Mouse (Mus musculus) cerebellum, postnatal 14 days (tissue): Measurements from ENCODE around the gene Ddx1.
"Not testable (repeated sequence)": the region's sequence is repeated elsewhere in the genome, so short reads cannot be mapped to it uniquely, and the experiment has no call there.

Experiments
- DNase-seq, 2 experiments: peaks; one replicate each; pipeline ENCODE4 v3.0.0; 2021; ENCODE audit warnings: mixed read lengths in 2 of 2

Gene Ddx1

DNA sequence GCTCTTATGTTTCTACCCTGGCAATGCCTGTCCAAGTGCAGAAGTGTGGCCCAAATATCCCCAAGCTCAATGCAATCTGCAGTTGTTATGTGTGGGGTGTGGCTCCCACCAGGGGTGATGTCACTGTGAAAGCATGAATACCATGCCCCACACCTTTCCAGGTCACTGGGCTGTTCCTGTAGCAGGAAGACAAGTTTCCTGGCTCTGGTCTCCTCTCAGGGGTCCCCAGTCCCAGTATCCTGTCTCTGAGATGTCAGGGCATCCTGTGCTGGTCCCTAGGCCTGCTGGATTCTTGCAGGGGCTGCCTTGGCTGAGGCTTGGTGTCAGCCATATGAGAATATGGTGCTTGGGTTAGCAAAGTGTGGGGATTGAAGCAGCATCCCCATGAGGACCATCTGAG, 46.7 kb downstream of the Ddx1 start:
- no peak for DNase-seq

DNA sequence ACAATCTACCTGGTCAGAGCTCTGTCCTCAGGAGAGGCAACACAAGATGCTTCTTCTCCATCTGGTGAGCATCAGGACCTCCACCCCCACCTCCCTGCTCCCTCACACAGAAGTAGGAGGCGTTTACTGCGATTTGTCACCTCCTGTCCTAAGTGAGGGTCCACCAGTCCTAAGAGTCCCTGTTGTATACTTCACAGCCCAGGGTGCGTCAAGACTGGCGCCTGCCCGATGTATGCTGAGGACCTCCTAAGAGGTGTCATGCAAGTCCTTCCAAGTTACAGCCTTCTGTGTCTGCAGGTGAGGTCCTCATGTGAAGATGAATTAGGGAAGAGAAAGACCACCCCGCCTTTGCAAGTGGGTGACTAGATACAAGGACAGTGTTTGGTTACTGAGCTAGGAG, 48.4 kb downstream of the Ddx1 start:
- no peak for DNase-seq

DNA sequence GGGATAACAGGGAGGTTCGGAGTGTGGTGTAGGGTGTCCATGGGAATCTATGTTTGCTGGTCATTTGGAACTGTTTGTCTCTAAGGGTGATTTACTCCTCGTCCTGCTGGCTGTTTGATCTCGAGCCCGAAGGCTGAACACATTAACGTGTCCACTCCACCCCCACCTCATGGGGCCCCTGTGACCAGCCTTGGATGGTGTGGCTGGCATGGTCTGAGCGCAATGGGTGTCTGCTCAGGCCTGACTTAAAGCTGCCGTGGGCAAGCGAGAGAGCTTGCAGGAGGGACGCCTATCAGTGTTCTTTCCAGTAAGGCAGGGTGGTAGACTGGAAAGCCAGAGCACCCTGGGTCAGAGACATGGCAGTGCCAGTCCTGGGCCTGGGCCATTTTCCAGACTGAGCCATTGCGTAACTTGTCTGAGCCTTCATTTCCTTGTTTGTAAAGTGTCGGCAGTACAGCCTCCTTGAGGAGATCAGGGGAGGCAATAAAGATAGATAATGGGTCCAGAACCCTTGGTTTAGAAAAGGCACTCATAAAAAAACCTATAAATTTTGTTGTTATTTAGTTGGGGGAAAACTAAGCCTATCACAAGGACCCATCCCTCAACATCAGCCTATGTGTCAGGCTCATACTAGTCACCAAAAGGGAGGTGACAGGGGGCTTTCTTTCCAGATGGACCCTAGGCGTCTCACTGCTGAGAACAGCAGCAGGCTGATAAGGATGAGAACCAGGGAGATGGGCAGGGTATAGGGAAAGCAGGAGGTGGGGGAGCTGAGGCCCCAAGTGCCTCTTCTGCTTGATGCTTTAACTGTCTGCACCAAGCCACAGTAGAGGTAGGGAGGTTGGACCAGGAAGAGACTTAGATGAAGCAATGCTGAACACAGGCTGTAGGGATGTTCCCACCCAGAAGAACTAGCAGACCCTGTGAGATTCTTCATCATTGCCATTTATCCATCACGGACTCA, 49.4 kb downstream of the Ddx1 start:
- no peak for DNase-seq

DNA sequence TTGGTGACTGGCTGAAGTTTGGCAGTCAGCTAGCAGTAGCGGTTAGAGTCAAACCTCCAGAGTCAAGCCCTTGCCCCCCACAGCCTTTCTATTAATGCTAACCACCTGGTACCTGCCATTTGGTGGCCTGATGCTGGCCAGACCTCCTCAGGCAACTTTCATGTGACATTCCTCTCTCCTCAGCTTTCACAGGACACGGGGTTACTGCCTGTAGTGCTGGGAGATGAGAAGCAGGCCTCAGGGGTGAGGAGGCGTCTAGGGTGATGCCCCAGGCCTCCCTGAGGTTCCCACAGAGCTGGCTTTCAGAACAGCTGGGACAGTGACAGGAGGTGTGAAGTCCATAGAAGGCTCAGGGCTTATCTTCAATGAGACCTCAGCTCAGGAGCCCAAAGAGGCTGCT, 50.9 kb downstream of the Ddx1 start:
- no peak for DNase-seq

DNA sequence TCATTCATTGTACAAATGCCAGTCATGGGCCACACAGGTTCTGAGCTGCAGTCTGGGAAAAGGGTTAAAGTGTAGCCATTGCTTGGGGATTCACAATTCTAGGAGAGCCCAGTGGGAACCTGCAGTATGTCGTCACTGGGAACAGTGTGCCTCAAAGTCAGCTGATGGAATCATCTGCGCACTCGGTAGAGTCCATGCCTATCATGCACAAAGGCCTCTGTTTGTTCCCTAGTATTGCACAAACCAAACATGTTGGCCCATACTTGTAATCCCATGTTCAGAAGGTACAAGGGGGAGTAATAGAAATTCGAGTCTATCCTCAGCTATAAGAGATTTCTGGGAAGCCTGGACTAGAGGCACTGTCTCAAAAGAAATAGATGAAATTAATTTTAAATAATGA, 52.9 kb downstream of the Ddx1 start:
- no peak for DNase-seq

DNA sequence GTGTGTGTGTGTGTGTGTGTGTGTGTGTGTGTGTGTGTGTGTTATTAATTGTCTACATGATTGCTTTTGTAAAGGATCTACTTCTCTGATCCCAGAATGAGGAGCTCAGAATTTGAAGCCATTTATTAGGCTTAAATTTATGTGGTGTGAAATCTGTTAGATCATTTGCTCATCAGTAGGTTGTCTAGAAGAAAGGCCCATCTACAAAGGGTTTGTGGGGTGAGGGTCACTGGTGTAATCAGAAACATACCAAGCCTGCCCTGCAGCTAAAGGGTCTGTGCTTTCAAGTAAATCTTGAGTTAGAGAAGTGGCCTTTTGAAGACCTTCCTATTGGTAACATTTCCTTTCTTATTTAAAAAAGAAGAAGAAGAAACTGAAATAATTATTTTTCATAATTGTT, 53.5 kb downstream of the Ddx1 start:
- DNase-seq: no peak

DNA sequence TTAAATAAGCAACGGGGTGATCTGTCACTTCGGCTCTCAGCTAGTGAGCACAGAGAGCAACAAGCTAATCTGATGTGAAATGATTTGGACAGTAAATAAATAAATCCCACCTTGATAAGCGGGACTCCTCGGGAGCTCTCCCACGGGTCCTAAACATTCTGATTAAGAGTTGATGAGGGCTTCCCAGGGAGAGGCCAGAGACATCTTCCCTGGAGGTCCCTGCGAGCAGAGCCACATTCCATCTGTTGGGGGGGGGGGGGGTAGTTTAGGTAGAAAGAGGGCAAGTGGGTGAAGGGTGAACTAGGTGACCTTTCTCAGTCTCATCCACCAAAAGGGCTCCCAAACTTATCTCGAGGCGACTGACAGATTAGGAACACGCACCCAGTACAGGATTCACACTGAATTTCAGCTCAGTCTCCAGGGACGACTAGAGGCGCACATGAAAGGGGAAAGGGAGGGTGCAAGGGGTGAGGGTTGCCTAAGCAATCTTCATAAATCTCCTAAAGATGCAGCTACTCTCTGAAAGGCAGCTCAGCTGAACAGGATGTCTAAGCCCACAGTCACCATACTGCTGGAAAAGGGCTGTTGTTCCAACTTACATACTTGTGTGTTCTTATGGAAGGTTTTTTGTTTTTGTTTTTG, 60.8 kb downstream of the Ddx1 start:
- no peak for DNase-seq

DNA sequence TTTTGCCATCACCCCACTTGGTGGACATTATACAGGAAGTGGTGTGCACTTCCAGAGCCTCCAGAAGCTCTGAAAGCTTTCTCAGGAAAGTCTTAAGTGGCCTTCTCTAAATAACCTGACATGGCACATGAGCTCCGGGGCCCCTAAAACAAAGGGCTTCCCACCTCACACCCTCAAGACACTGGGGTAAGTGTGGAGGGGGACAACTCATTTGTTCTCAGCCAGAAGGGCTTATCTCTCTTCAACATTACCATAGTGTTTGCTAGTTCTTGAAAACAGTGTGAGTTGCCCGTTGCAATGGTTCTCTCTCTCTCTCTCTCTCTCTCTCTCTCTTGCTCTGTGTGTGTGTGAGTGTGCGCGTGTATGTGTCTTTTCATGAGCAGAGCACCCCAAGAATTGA, 62.8 kb downstream of the Ddx1 start:
- no peak for DNase-seq

DNA sequence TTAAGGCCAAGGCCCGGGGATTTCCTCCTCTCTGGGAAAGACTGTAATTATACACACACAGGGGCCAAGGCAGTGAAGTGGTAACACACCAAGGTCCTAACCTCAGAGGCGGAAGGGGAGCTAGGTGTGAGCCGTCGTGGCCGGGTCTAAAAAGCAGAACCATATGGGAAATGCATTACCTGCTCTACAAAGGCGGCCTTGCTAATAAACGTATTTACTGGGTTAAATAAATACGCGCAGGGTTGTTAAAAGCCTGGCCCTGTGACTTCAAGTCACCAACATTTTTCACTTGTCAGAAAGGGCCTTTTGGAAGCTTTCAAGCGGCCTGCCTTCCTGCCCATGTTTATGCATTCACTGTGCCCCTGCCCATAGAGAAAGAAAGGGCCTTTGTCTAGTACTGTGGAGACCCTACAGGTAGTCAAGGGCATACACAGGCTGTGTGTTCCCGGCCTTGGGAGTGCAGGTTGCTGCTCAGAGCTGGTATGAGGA, 64.1 kb downstream of the Ddx1 start:
- DNase-seq: no peak

DNA sequence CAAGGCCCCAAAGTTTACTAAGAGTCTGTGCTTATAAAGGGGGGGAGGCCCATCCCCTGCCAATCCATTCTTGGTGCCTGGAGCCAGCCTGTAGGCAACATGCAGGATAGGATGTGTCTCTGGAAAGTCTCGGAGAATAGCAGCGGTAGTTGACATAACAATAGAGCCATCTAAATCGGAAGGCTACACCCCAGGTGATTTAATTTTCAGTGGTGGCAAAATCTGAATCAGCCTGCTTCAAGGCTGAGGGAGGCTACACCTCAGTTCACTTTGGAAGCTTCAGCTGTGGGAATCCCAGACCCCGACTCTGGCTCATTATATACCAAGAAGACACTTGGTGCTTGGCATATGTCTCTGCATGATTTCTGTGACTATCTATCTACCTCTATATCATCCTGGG, 64.9 kb downstream of the Ddx1 start:
- DNase-seq: not testable (repeated sequence)

DNA sequence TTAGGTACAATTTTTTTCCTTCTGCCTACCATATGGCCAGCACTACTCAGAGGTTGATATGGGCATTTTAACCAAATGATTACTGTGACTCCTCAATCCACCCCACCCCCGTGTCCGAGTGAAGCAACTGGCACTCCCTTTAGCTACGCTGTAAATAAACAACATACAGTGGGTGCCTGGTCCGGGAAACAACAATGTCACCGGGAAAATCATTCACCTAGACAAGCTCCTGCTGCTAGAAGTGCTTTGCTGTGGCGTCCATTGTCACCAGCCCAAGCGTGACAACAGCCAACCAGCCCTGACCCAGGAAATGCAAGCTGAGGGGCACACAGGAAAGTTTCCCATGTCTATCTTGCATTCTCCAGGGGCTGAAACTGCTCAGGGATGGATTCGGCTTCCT, 66.8 kb downstream of the Ddx1 start:
- DNase-seq: no peak

DNA sequence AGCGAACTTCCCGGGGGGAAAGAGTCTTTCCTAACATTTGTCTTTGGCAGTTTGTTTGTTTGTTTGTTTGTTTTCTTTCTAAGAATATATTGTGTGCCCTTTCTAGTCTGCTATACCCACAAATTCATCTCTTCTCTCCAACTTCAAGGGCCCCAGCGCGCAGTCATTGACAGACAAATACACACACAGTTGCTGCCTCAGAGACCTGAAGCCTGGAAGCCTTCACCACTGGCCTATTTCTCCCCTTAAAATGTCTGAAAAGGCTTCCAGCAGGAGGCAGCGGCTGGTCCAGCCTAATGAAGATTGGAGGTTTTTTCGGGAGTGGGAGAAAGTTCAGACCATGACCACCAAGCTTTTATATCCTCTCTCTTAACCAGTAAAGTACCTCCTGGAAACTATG, 67.3 kb downstream of the Ddx1 start:
- no peak for DNase-seq

DNA sequence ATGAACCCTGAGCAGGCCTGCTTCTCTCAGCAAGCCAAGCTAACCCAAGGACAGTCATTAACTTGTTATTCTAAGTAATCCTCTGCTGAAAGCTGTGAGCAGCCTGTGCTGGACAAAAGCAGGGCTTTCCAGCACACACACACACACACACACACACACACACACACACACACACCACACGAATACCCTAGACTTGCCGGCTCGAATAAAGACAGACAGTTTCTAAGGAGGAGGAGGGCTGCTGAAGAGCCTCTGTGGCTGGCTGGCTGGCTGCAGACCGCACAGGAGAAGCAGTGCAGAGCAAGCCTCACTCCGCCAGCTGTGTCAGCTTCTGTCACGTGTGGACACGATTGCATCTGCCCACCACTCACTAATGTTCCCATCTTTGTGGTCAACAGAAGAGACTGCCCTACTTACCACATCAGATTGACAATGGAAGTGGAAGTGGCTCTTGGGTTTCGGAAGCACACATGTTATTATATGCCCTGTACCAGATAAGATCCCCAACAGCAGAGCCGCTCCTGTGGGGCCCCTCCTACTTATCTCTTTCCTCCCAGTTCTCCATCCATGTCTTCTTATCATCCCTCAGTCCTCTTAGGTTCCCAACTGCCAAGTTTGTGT, 68.2 kb downstream of the Ddx1 start:
- no peak for DNase-seq

DNA sequence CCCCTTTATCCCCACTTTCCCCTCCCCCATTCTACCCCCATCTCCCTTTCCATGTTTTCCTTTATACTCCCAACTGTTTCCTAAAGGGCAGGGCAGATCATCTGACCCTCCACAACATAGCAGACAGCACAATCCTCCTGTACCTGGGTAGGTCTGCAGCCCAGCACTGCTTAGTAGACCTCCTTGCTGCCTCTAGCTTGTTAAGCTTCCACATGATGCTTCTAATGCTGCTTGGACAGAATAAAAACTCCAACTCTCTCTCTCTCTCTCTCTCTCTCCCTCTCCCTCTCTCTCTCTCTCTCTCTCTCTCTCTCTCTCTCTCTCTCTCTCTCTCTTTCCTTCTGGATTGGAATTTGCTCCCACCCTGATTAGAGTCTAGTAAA, 68.7 kb downstream of the Ddx1 start:
- DNase-seq: no peak

DNA sequence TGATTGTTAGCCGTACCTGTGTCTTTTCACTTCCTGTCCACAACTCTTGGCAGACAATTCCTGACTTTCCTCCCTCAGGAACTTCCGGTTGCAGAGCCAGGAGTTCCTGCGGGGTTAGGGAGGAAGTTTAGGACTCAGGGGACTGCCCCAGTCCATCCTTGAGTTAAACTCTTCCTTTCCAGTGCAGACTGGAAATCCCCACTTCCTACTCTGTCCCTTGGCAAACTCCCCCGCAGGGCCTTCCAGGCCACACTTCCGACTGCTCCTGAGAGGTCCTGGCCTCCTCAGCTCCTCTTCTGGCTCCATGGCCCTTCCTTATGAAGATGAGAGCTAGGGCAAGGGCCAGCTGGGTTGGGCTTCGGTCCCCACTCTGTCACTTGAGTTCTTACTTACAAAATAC, 71.4 kb downstream of the Ddx1 start:
- DNase-seq: no peak

DNA sequence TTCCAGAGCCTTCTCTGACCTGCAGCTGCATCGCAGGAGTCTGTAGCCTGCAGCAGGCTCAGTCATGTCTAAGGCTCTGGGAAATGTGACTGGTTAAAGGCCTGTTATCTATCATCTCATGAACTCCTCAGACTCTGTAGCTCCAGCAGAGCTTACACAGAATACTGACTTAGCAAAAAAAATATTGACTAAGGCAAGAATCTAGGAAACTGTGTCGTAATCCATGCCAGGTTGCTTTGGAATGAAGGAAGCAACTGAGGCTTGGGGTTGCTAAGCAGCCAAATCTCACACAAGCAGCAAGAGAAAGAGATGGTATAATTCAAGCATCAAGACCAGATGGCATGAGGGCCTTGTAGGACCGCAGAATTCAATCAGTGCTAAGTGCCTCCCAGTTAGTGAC, 72.1 kb downstream of the Ddx1 start:
- DNase-seq: no peak

DNA sequence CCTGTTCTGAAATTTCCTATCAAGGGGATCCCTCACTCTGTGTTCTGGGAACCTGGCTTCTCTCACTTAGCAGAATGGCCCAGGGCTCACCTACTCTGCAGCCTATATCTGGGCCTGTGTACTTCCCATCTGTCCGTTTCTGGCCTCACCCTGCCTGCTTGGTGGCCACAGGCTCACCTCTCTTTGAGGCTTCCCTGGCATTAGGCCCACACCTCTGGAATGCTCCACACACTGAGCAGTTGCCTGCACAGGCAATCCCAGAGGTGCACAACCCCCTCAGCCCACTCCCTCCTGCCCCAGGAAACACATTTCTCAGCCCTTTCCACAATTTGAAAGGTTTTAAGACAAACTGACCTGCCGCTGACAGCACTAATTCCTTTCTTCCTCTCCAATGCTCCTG, 72.9 kb downstream of the Ddx1 start:
- DNase-seq: peak in 1 of 2 experiments; percentile 12

DNA sequence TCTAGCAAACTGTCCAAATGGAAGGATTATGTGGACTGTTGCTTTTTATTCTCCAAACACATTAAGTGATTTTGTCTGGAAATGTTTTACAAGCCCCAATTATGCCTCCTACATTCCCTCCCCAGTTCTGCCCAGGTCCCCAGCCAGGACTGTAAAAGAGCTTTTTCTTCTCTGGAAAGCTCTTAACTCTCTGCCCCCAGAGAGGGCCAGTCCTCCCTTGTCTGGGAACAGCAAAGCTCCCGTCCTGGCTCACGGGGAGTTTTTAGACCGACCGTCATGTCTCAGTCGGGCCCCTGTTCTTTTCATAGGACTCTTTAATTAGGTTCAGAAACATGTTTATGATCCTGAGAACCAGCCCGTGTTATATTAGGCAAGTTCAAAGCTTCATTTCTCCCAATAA, 75.0 kb downstream of the Ddx1 start:
- DNase-seq: no peak

DNA sequence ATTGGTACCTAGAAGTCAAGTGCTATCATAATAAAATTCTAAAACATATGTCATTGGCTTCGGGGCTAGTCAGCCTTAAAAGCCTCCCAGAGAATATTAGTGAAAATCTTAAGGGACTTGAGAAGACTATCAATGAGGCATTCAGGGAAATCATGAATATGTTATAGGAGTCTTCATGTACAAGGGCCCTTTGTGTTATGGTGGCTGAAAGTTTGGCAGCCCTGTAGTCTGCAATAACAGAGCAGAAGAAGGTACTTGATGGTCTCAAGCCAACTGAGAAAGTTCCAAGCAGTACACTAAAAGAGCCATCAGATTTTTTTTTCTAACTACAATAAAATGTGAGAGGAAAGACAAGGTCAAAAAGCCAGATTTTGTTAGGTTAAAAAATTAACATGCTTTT, 80.9 kb downstream of the Ddx1 start:
- no peak for DNase-seq

DNA sequence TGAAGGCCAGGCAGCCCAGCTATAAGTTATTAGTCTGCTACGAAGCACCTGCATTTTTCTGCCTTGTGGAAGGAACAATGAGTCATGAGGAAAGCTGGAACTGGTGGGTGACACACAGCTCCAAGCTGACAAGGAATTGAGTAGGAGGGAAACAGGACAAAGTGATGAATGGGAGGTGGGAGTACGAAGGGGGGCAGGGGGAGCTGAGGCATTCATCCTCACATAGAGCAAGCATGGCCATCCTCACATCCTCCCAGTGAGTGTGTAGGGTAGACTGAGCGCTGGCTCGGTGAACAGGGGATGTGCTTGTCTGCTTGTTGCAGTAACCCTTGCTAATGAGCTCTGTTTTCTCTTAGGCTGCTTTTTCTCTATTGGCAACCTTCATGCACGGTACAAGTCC, 81.9 kb downstream of the Ddx1 start:
- DNase-seq: no peak
